Mouse (Mus musculus) forebrain, embryonic 15.5 days (tissue): Measurements from ENCODE around the gene Iqca. TPM values are rescaled to one million over a fixed set of nuclear protein-coding genes. Genes with fewer than 3 reads are reported as not detected.
A peak's percentile ranks its signal among the peaks of the same experiment; 100 is the strongest.

ENCODE experiments used
- ATAC-seq: fragments of 200-750 bp; cut with Nextera tagmentation; replicated peaks from 2 replicates; pipeline ENCODE4 v1.8.0; 2017; ENCODE audit warnings: mild to moderate bottlenecking, moderate TSS enrichment, moderate library complexity
- H3K27ac ChIP-seq: fragments of 300-500 bp; sonication (generic); replicated peaks from 2 replicates; pipeline ENCODE4 v1.5.1; 2015; ENCODE audit warnings: mild to moderate bottlenecking, inconsistent platforms
- H3K27me3 ChIP-seq: fragments of 300-500 bp; sonication (generic); 2 replicates; pipeline ENCODE4 v1.6.1; 2015; ENCODE audit warnings: inconsistent platforms
- H3K36me3 ChIP-seq: fragments of 300-500 bp; sonication (generic); 2 replicates; pipeline ENCODE4 v1.6.1; 2015; ENCODE audit warnings: mild to moderate bottlenecking, inconsistent platforms
- H3K4me1 ChIP-seq: fragments of 300-500 bp; sonication (generic); 2 replicates; pipeline ENCODE4 v1.6.1; 2015; ENCODE audit warnings: inconsistent platforms
- H3K4me2 ChIP-seq: fragments of 300-500 bp; sonication (generic); replicated peaks from 2 replicates; pipeline ENCODE4 v1.6.1; 2015; ENCODE audit warnings: mild to moderate bottlenecking, inconsistent platforms
- H3K4me3 ChIP-seq: fragments of 300-500 bp; sonication (generic); 2 replicates; pipeline ENCODE4 v1.5.1; 2015; ENCODE audit warnings: mild to moderate bottlenecking, inconsistent platforms
- H3K9ac ChIP-seq: fragments of 300-500 bp; sonication (generic); replicated peaks from 2 replicates; pipeline ENCODE4 v1.6.1; 2015; ENCODE audit warnings: mild to moderate bottlenecking, inconsistent platforms
- H3K9me3 ChIP-seq: fragments of 300-500 bp; sonication (generic); 2 replicates; pipeline ENCODE4 v1.6.1; 2016; ENCODE audit warnings: inconsistent platforms
- WGBS: fragments of 180-500 bp; shearing (Covaris S2); methylation state at CpG from one replicate; pipeline ENCODE4 v1.1.7; 2015; ENCODE audit warnings: mixed read lengths; 5-methylcytosine and 5-hydroxymethylcytosine counted together
- polyA plus RNA-seq: library from polyadenylated mRNA; unstranded; fragments of >200 nt; fragmentation: Nextera tagmentation; extraction: Ambion mirVana; gene quantifications from 2 replicates; pipeline ENCODE4 v1.2.1, GENCODE M21; 2015

Gene Iqca
- 0.52 and 1.3 TPM in 2 replicates for polyA plus RNA-seq

GRCm38 (mm10) chr1:90153099-90153744 is at the start of gene Iqca:
Gene Iqca (minus strand): TSS chr1:90153401.
- peak; percentile 91 for ATAC-seq
- Histone ChIP-seq H3K27ac (0 out of 2 replicates have a peak within 1 kb of the TSS, but pooled peaks have one; percentile 11), H3K9me3 (no peaks in the 10 kb centered on the region), H3K4me3 (peak within 1 kb of the TSS; percentile 29), H3K4me2 (peak within 1 kb of the TSS; percentile 50), H3K36me3 (no peaks in the 10 kb centered on the region), H3K9ac (no peak within 1 kb of the TSS; the same call in 1 of the 2 replicates), H3K27me3 (no peaks in the 10 kb centered on the region), H3K4me1 (peaks cover 19% of the 10 kb centered on the region)
- under 1% methylated on average over 18 of the region's 18 CpGs for WGBS

- Histone ChIP-seq H3K27ac (no peak overlapping the region), H3K9me3 (no peaks in the 10 kb centered on the region), H3K4me3 (0 out of 2 replicates have a peak overlapping the region, but pooled peaks have one; percentile 48), H3K4me2 (peak overlapping the region; percentile 50), H3K36me3 (no peaks in the 10 kb centered on the region), H3K9ac (no peak overlapping the region), H3K27me3 (no peaks in the 10 kb centered on the region; the same call in 1 of the 2 replicates), H3K4me1 (peaks cover 51% of the 10 kb centered on the region)
- WGBS: 9% methylated on average over 23 of the region's 23 CpGs
- 0 out of 2 replicates have a peak, but pooled peaks have one; percentile 18 for ATAC-seq
These were observed 49.2 kb upstream of the Iqca start for GRCm38 (mm10) chr1:90202207-90202978.

- no peaks in the 10 kb centered on the region for H3K36me3 ChIP-seq
- H3K4me3 ChIP-seq: no peak overlapping the region
- H3K27me3 ChIP-seq: no peaks in the 10 kb centered on the region; the same call in 1 of the 2 replicates
- no peak overlapping the region for H3K4me2 ChIP-seq
- no peak for ATAC-seq
- H3K9me3 ChIP-seq: no peaks in the 10 kb centered on the region
- H3K27ac ChIP-seq: no peak overlapping the region
- peaks cover 44% of the 10 kb centered on the region for H3K4me1 ChIP-seq
- no peak overlapping the region for H3K9ac ChIP-seq
- 66% methylated on average over 2 of the region's 2 CpGs for WGBS
These were observed 48.5 kb upstream of the Iqca start for GRCm38 (mm10) chr1:90201655-90202054.

GRCm38 (mm10) chr1:90201246-90201645 is 48.0 kb upstream of the Iqca start:
- H3K4me2 ChIP-seq: no peak overlapping the region
- H3K27me3 ChIP-seq: no peaks in the 10 kb centered on the region; the same call in 1 of the 2 replicates
- peaks cover 41% of the 10 kb centered on the region for H3K4me1 ChIP-seq
- H3K4me3 ChIP-seq: no peak overlapping the region
- no peak overlapping the region for H3K27ac ChIP-seq
- no peaks in the 10 kb centered on the region for H3K9me3 ChIP-seq
- no peak for ATAC-seq
- WGBS: 89% methylated on average over 5 of the region's 5 CpGs
- H3K9ac ChIP-seq: no peak overlapping the region
- no peaks in the 10 kb centered on the region for H3K36me3 ChIP-seq

GRCm38 (mm10) chr1:90189046-90189445 is 35.8 kb upstream of the Iqca start:
- Histone ChIP-seq H3K9ac (no peak overlapping the region), H3K4me3 (no peak overlapping the region), H3K9me3 (no peaks in the 10 kb centered on the region), H3K27ac (no peak overlapping the region), H3K4me2 (no peak overlapping the region), H3K36me3 (no peaks in the 10 kb centered on the region), H3K4me1 (peaks cover 17% of the 10 kb centered on the region), H3K27me3 (no peaks in the 10 kb centered on the region)
- 0 out of 2 replicates have a peak, but pooled peaks have one; percentile 57 for ATAC-seq
- WGBS: 32% methylated on average over 6 of the region's 6 CpGs

- 89% methylated on average over 5 of the region's 5 CpGs for WGBS
- H3K4me1 ChIP-seq: peaks cover 17% of the 10 kb centered on the region
- no peak overlapping the region for H3K27ac ChIP-seq
These were observed 33.7 kb upstream of the Iqca start for GRCm38 (mm10) chr1:90186874-90187273.

GRCm38 (mm10) chr1:90186173-90186572 is 33.0 kb upstream of the Iqca start:
- H3K9ac ChIP-seq: no peak overlapping the region
- peaks cover 17% of the 10 kb centered on the region for H3K4me1 ChIP-seq
- H3K9me3 ChIP-seq: no peaks in the 10 kb centered on the region
- WGBS: 88% methylated on average over 4 of the region's 4 CpGs
- ATAC-seq: no peak
- H3K27me3 ChIP-seq: no peaks in the 10 kb centered on the region
- H3K4me3 ChIP-seq: no peak overlapping the region
- no peak overlapping the region for H3K27ac ChIP-seq
- H3K36me3 ChIP-seq: no peaks in the 10 kb centered on the region
- H3K4me2 ChIP-seq: no peak overlapping the region

More at GRCm38 (mm10) chr1:90186874-90187273, 33.7 kb upstream of the Iqca start:
- no peaks in the 10 kb centered on the region for H3K36me3 ChIP-seq
- H3K4me2 ChIP-seq: no peak overlapping the region
- H3K27me3 ChIP-seq: no peaks in the 10 kb centered on the region
- no peak for ATAC-seq
- no peak overlapping the region for H3K4me3 ChIP-seq
- no peaks in the 10 kb centered on the region for H3K9me3 ChIP-seq
- H3K9ac ChIP-seq: no peak overlapping the region

- Histone ChIP-seq H3K4me3 (no peak overlapping the region), H3K4me1 (peaks cover 1% of the 10 kb centered on the region; the same call in 1 of the 2 replicates), H3K27me3 (no peaks in the 10 kb centered on the region), H3K36me3 (no peaks in the 10 kb centered on the region), H3K4me2 (no peak overlapping the region), H3K9me3 (no peaks in the 10 kb centered on the region), H3K9ac (no peak overlapping the region), H3K27ac (no peak overlapping the region)
- ATAC-seq: no peak
- 74% methylated on average over 6 of the region's 6 CpGs for WGBS
These were observed 30.4 kb upstream of the Iqca start for GRCm38 (mm10) chr1:90183602-90184001.

GRCm38 (mm10) chr1:90182521-90182920 is 29.3 kb upstream of the Iqca start:
- Histone ChIP-seq H3K27ac (no peak overlapping the region), H3K9ac (no peak overlapping the region), H3K4me1 (no peaks in the 10 kb centered on the region), H3K9me3 (no peaks in the 10 kb centered on the region), H3K27me3 (no peaks in the 10 kb centered on the region), H3K4me3 (no peak overlapping the region), H3K36me3 (no peaks in the 10 kb centered on the region), H3K4me2 (no peak overlapping the region)
- WGBS: 64% methylated on average over 5 of the region's 5 CpGs
- ATAC-seq: no peak

- 80% methylated on average over 12 of the region's 12 CpGs for WGBS
These were observed 27.9 kb upstream of the Iqca start for GRCm38 (mm10) chr1:90180966-90181699.

GRCm38 (mm10) chr1:90180479-90180878 is 27.3 kb upstream of the Iqca start:
- no peak overlapping the region for H3K9ac ChIP-seq
- H3K27ac ChIP-seq: no peak overlapping the region
- no peaks in the 10 kb centered on the region for H3K9me3 ChIP-seq
- ATAC-seq: no peak
- H3K4me1 ChIP-seq: peaks cover 4% of the 10 kb centered on the region; the same call in 1 of the 2 replicates
- H3K27me3 ChIP-seq: no peaks in the 10 kb centered on the region
- WGBS: 72% methylated on average over 7 of the region's 7 CpGs
- no peak overlapping the region for H3K4me2 ChIP-seq
- no peak overlapping the region for H3K4me3 ChIP-seq
- H3K36me3 ChIP-seq: no peaks in the 10 kb centered on the region

More at GRCm38 (mm10) chr1:90180966-90181699, 27.9 kb upstream of the Iqca start:
- Histone ChIP-seq H3K4me1 (peaks cover 2% of the 10 kb centered on the region; the same call in 1 of the 2 replicates), H3K27me3 (no peaks in the 10 kb centered on the region), H3K9ac (no peak overlapping the region), H3K4me3 (no peak overlapping the region), H3K4me2 (no peak overlapping the region), H3K9me3 (no peaks in the 10 kb centered on the region), H3K27ac (no peak overlapping the region), H3K36me3 (no peaks in the 10 kb centered on the region)
- ATAC-seq: no peak
